Mouse (Mus musculus) hindbrain, embryonic 10.5 days (tissue): Measurements from ENCODE around the gene Txnrd3. TPM values are rescaled to one million over a fixed set of nuclear protein-coding genes. Genes with fewer than 3 reads are reported as not detected.

Experiments
- DNase-seq: peaks from one replicate; pipeline ENCODE4 v3.0.0-alpha.2; 2017; ENCODE audit warnings: low spot score
- H3K27ac ChIP-seq: fragments of 300-500 bp; sonication (generic); 2 replicates; pipeline ENCODE4 v1.5.1; 2016; ENCODE audit warnings: mild to moderate bottlenecking, moderate library complexity
- H3K27me3 ChIP-seq: fragments of 300-500 bp; sonication (generic); 2 replicates; pipeline ENCODE4 v1.6.1; 2016; ENCODE audit warnings: mild to moderate bottlenecking; ENCODE audit not compliant: poor library complexity, insufficient read depth, severe bottlenecking
- H3K36me3 ChIP-seq: fragments of 300-500 bp; sonication (generic); 2 replicates; pipeline ENCODE4 v1.6.1; 2016; ENCODE audit warnings: mild to moderate bottlenecking, moderate library complexity
- H3K4me1 ChIP-seq: fragments of 300-500 bp; sonication (generic); replicated peaks from 2 replicates; pipeline ENCODE4 v1.6.1; 2016; ENCODE audit warnings: mild to moderate bottlenecking
- H3K4me3 ChIP-seq: fragments of 300-500 bp; sonication (generic); 2 replicates; pipeline ENCODE4 v1.5.1; 2016; ENCODE audit warnings: mild to moderate bottlenecking, moderate library complexity
- H3K9me3 ChIP-seq: fragments of 300-500 bp; sonication (generic); 2 replicates; pipeline ENCODE4 v1.6.1; 2016; ENCODE audit warnings: mild to moderate bottlenecking, moderate library complexity
- WGBS: fragments of 180-500 bp; shearing (Covaris S2); methylation state at CpG from one replicate; pipeline ENCODE4 v1.1.7; 2016; 5-methylcytosine and 5-hydroxymethylcytosine counted together
- polyA plus RNA-seq: library from polyadenylated mRNA; unstranded; fragments of >200 nt; fragmentation: Nextera tagmentation; extraction: Ambion mirVana; gene quantifications from 2 replicates; pipeline ENCODE4 v1.2.1, GENCODE M21; 2016

Gene Txnrd3
- polyA plus RNA-seq, 1 experiment from 2014 or later = 12.0 TPM

GRCm38 (mm10) chr6:89631809-89632562 lies 11.8 kb upstream of the Txnrd3 start:
- WGBS = 13% methylated on average over 10 of the region's 10 CpGs
- DNase-seq = peak; percentile 68
- H3K4me1 ChIP-seq = peaks cover 16% of the 10 kb centered on the region
- no peaks in the 10 kb centered on the region for H3K9me3 ChIP-seq
- H3K27me3 ChIP-seq = no peaks in the 10 kb centered on the region
- no peak overlapping the region for H3K4me3 ChIP-seq
- no peak overlapping the region for H3K27ac ChIP-seq
- H3K36me3 ChIP-seq = no peaks in the 10 kb centered on the region

- no peak for DNase-seq
- H3K27ac ChIP-seq = peak overlapping the region; percentile 53; the same call in 1 of the 2 replicates
Measured at GRCm38 (mm10) chr6:89633115-89633514, 10.7 kb upstream of the Txnrd3 start.

GRCm38 (mm10) chr6:89634400-89634799 lies 9.4 kb upstream of the Txnrd3 start:
- Histone ChIP-seq H3K4me1 (peaks cover 11% of the 10 kb centered on the region), H3K27ac (no peak overlapping the region), H3K9me3 (no peaks in the 10 kb centered on the region), H3K36me3 (no peaks in the 10 kb centered on the region), H3K4me3 (no peak overlapping the region), H3K27me3 (no peaks in the 10 kb centered on the region)
- 54% methylated on average over 8 of the region's 8 CpGs for WGBS
- no peak for DNase-seq

More at GRCm38 (mm10) chr6:89633115-89633514, 10.7 kb upstream of the Txnrd3 start:
- peaks cover 12% of the 10 kb centered on the region for H3K4me1 ChIP-seq
- H3K9me3 ChIP-seq = no peaks in the 10 kb centered on the region
- WGBS = 72% methylated on average over 7 of the region's 7 CpGs
- H3K4me3 ChIP-seq = no peak overlapping the region
- H3K27me3 ChIP-seq = no peaks in the 10 kb centered on the region
- no peaks in the 10 kb centered on the region for H3K36me3 ChIP-seq

DNA sequence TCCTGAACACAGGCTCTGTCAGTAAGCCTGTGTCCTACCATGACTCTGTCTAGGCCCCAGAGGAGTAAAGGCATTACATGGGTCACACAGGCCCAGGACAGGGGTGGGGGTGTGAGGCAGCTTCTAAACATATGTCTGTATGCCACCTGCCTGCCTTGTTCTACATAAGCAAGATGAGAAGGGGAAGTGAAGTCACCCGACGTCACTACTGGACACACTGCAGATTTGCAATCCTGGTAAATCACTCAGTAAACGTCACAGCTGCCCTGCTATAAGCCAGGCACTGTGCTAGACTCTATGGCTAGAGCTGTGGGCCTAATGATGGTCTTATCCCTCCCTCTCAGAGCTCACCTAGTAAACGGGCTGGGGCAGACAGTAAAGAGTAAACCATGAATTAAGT lies 5.8 kb upstream of the Txnrd3 start:
- H3K4me1 ChIP-seq = peaks cover 7% of the 10 kb centered on the region
- H3K9me3 ChIP-seq = no peaks in the 10 kb centered on the region
- H3K36me3 ChIP-seq = no peaks in the 10 kb centered on the region
- WGBS = 82% methylated on average over 4 of the region's 4 CpGs
- H3K4me3 ChIP-seq = no peak overlapping the region
- no peaks in the 10 kb centered on the region for H3K27me3 ChIP-seq
- DNase-seq = no peak
- no peak overlapping the region for H3K27ac ChIP-seq

- 39% methylated on average over 2 of the region's 2 CpGs for WGBS
- Histone ChIP-seq H3K9me3 (no peaks in the 10 kb centered on the region), H3K27ac (no peak overlapping the region), H3K36me3 (no peaks in the 10 kb centered on the region), H3K4me1 (peaks cover 17% of the 10 kb centered on the region), H3K27me3 (no peaks in the 10 kb centered on the region), H3K4me3 (no peak overlapping the region)
- peak; percentile 53 for DNase-seq
Measured at GRCm38 (mm10) chr6:89639025-89639424, 4.8 kb upstream of the Txnrd3 start.

DNA sequence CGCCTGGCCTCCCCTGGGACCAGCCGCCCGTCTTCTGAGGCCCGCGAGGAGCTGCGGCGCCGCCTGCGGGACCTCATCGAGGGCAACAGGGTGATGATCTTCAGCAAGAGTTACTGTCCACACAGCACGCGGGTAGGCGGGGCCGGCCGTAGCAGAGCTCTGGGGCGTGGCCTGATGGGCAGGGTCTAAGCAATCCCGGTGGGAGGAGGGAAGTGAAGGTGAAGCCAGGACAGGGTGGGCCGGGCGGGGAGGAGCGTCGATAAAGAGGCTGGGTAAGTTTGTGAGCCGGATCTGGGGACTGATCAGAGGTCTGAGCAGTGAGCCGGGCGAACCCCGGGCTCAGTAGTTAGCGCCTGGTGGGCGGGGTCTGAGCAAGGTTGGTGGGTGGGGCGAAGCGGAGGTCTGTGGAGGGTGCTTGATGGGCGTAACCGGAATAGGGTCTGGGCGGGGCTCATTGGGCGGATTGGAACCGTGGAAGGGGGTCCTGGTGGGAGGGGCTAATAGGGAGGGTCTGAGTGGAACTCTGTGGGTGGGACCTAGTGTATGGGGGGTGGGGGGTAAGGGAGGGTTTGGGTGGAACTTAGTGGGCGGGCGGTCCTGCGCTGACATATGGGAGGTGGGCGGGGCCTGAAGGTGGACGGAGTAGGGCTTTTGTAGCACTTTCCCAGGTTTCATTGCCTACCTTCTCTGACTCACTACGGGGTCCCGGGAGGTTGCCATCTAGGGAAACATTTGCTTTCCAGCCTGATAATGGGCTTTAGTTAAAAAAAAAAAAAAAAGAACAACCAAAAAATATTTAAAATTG lies 685 bp downstream of the Txnrd3 start:
- Histone ChIP-seq H3K27ac (peak overlapping the region; percentile 93), H3K9me3 (no peaks in the 10 kb centered on the region), H3K4me3 (peak overlapping the region; percentile 77), H3K36me3 (no peaks in the 10 kb centered on the region), H3K4me1 (peaks cover 12% of the 10 kb centered on the region; the same call in 1 of the 2 replicates), H3K27me3 (no peaks in the 10 kb centered on the region)
- DNase-seq = peak; percentile 94
- under 1% methylated on average over 41 of the region's 41 CpGs for WGBS

- Histone ChIP-seq H3K4me3 (no peak overlapping the region), H3K36me3 (0 out of 2 replicates have a peak, but pooled peaks cover 5% of the 10 kb centered on the region), H3K9me3 (no peaks in the 10 kb centered on the region), H3K4me1 (no peaks in the 10 kb centered on the region), H3K27ac (no peak overlapping the region), H3K27me3 (no peaks in the 10 kb centered on the region)
- WGBS = 92% methylated on average over 8 of the region's 8 CpGs
- no peak for DNase-seq
Measured at GRCm38 (mm10) chr6:89649897-89650296, 6.1 kb downstream of the Txnrd3 start.

GRCm38 (mm10) chr6:89651770-89652169 lies 8.0 kb downstream of the Txnrd3 start:
- no peak for DNase-seq
- Histone ChIP-seq H3K36me3 (0 out of 2 replicates have a peak, but pooled peaks cover 5% of the 10 kb centered on the region), H3K27me3 (no peaks in the 10 kb centered on the region), H3K9me3 (no peaks in the 10 kb centered on the region), H3K4me1 (no peaks in the 10 kb centered on the region), H3K4me3 (no peak overlapping the region), H3K27ac (no peak overlapping the region)

GRCm38 (mm10) chr6:89655011-89655410 lies 11.2 kb downstream of the Txnrd3 start:
- Histone ChIP-seq H3K27ac (no peak overlapping the region), H3K4me1 (no peaks in the 10 kb centered on the region), H3K27me3 (no peaks in the 10 kb centered on the region), H3K4me3 (no peak overlapping the region), H3K36me3 (0 out of 2 replicates have a peak, but pooled peaks cover 5% of the 10 kb centered on the region), H3K9me3 (no peaks in the 10 kb centered on the region)
- DNase-seq = no peak
- WGBS = 86% methylated on average over 3 of the region's 3 CpGs

GRCm38 (mm10) chr6:89658342-89658741 lies 14.6 kb downstream of the Txnrd3 start:
- Histone ChIP-seq H3K27ac (no peak overlapping the region), H3K27me3 (no peaks in the 10 kb centered on the region), H3K36me3 (peaks cover 10% of the 10 kb centered on the region), H3K4me1 (no peaks in the 10 kb centered on the region), H3K4me3 (no peak overlapping the region), H3K9me3 (no peaks in the 10 kb centered on the region)
- DNase-seq = no peak
- WGBS = 86% methylated on average over 3 of the region's 3 CpGs

DNA sequence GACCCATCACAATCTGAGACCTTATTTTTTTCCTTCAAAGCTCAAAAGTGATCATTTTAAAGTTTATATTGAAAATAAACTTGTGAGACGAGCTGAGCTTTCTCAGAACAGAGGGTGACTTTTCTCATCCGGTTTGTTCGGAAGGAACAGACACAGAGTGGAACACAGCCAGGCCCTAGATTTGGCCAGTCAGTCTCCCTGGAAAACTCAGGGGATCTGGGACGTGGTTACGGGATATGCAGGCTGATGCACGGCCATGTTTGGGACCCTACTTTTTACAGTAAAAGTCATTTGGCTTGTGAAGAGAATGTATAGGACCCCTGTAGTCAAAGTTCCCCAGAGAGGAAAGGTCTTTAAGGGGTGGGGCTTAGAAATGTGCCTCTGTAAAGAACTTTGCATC lies 15.1 kb downstream of the Txnrd3 start:
- no peaks in the 10 kb centered on the region for H3K9me3 ChIP-seq
- no peaks in the 10 kb centered on the region for H3K27me3 ChIP-seq
- WGBS = 89% methylated on average over 6 of the region's 6 CpGs
- no peak overlapping the region for H3K4me3 ChIP-seq
- H3K36me3 ChIP-seq = peaks cover 16% of the 10 kb centered on the region
- no peaks in the 10 kb centered on the region for H3K4me1 ChIP-seq
- H3K27ac ChIP-seq = no peak overlapping the region
- no peak for DNase-seq

DNA sequence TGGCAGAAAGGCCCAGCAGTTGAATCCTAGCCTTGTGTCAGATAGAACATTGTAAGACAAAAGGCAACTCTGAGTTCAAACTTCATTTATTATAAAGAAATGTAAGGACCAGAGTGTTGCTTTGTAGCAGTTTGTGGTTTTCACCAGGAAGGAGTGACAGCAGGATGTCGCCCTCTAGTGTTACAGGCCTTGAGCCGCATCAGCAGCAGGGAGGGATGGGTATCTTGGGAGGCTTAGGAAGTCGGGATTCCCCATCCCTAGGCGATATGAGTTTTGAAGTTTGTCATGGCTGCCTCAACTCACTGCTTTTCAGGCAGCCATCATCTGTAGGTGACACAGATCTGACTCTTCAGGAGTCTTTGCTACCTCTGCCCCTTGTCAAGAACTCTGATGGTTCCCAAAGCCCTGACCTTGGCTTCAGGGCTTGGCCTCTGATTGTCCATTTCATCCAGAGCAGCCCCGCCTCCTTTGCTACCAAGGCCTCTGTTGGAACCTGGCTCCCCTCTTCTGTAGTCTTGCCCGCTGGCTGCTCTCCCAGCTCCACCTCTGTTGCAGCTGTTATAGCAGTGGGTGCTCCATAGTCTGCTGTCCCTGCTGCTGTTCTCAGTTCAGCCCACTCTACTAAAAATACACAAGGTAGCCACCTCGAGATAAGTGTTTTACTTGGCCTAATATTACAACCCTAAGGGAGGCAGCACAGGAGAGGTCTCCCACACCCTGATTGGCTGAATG lies 16.1 kb downstream of the Txnrd3 start:
- peaks cover 16% of the 10 kb centered on the region for H3K36me3 ChIP-seq
- no peak overlapping the region for H3K4me3 ChIP-seq
- H3K4me1 ChIP-seq = no peaks in the 10 kb centered on the region
- H3K9me3 ChIP-seq = no peaks in the 10 kb centered on the region
- WGBS = 35% methylated on average over 7 of the region's 7 CpGs
- no peak overlapping the region for H3K27ac ChIP-seq
- no peaks in the 10 kb centered on the region for H3K27me3 ChIP-seq
- DNase-seq = peak; percentile 21
